Mouse (Mus musculus) small intestine, adult 2 months (tissue): Measurements from ENCODE around the gene Fbxo17.

Experiments
- CTCF ChIP-seq: fragments of 200-500 bp; IDR thresholded peaks from 2 replicates; pipeline ENCODE4 v1.5.1; 2012; ENCODE audit warnings: low read depth, mild to moderate bottlenecking, control low read depth, inconsistent platforms, low read length, moderate library complexity, mixed read lengths; ENCODE audit not compliant: insufficient replicate concordance, insufficient read length; ENCODE audit errors: extremely low read depth
- POLR2A ChIP-seq: fragments of 200-500 bp; IDR thresholded peaks from 2 replicates; pipeline ENCODE4 v1.6.1; 2012; ENCODE audit warnings: low read depth, mild to moderate bottlenecking, control low read depth, inconsistent platforms, low read length, moderate library complexity

- TF ChIP-seq POLR2A (no peak), CTCF (no peak)
Measured at GRCm38 (mm10) chr7:28676811-28677541, 39.6 kb upstream of the Fbxo17 start.
